Comparison of ENCODE assay signal across 9 mouse cellular contexts in the genomic region with DNA sequence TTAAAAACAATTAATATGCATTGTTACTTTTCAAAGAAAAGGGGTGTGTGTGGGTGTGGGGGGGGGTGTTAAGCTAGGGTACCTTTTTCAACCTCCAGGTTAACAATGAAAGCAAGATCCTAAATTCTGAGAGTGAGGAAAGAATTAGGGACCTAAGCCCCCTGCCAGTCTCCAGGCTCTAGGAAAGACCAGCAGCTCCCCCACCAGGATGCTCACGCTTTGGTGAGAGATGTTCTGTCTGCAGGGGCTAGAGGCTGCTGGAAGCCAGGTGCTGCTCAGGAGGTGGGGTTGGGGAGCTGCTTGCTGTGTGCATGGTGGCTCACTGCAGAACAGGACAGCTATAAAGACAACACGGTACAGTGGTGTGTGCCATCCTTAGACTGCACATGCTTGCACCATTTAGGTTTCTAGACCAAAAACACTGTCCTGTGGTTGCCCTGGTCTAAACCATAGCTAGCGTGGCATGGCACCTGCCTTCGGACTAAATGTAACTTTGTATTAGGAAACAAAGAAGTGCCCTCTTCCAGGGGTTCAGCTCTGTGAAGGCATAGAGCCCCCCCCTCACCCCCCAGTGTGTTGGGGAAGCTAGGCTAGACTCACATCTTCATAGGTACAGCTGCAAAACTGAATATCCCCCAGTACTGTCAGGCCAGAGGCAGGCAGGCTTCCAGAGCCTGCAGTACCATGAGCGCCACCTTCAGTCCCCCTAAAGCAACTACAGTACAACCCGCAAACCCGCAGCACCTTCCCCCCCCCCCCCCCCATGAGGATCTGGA.
DNase-seq lines count a peak whose midpoint lies in the region; ATAC-seq and TF ChIP-seq lines count a peak whose summit lies in the region.
"Had no signal": no experiment of that assay in that cellular context is flagged by ENCODE, and none has a peak within 500 bp of the region (broad histone marks: within the 10 kb centered on the region; RNA-seq: fewer than 3 reads in every experiment).

No protein-coding gene starts in this region.

- no peak for TF ChIP-seq POLR2A in liver, adult 2 months (IDR thresholded peaks at IDR 0.05; ENCODE audit: extremely low read depth, insufficient read depth, low read length)

- H3K4me3 ChIP-seq in forebrain, embryonic 11.5 days (ENCODE audit: low read depth, low read length): no peak overlapping the region
- H3K4me3 ChIP-seq in forebrain, embryonic 16.5 days (replicated peaks; ENCODE audit: low read length): no peak overlapping the region
- H3K4me3 ChIP-seq in liver, adult 2 months (ENCODE audit: insufficient read depth, low read depth, low read length): no peak overlapping the region
- H3K4me3 ChIP-seq in liver, embryonic 11.5 days (ENCODE audit: low read depth, low read length): no peak overlapping the region
- H3K4me3 ChIP-seq in ES-E14 (ENCODE audit: insufficient read depth in 1 of 2, low read depth in 1 of 2, low read length in 2 of 2, poor library complexity in 1 of 2, severe bottlenecking in 1 of 2): no peak overlapping the region
- H3K4me3 ChIP-seq: limb, embryonic 13.5 days had no signal

- H3K9ac ChIP-seq in forebrain, embryonic 11.5 days (ENCODE audit: low read length): no peak overlapping the region
- H3K9ac ChIP-seq in forebrain, embryonic 16.5 days (replicated peaks; ENCODE audit: low read depth, low read length): no peak overlapping the region
- no peak overlapping the region for H3K9ac ChIP-seq in liver, adult 2 months (ENCODE audit: low read depth, low read length)
- H3K9ac ChIP-seq in liver, embryonic 11.5 days (ENCODE audit: low read depth, low read length): no peak overlapping the region
- no peak overlapping the region for H3K9ac ChIP-seq in ES-E14 (ENCODE audit: insufficient read depth, low read depth, low read length, poor library complexity, severe bottlenecking)
- H3K9ac ChIP-seq: limb, embryonic 13.5 days had no signal

- H3K36me3 ChIP-seq in forebrain, embryonic 11.5 days (ENCODE audit: control insufficient read depth, insufficient read depth, low read length): no peaks in the 10 kb centered on the region
- H3K36me3 ChIP-seq in forebrain, embryonic 16.5 days (ENCODE audit: control insufficient read depth, insufficient read depth): no peaks in the 10 kb centered on the region
- no peaks in the 10 kb centered on the region for H3K36me3 ChIP-seq in liver, adult 2 months (ENCODE audit: control insufficient read depth, insufficient read depth, low read length)
- H3K36me3 ChIP-seq in liver, embryonic 11.5 days (ENCODE audit: control insufficient read depth, insufficient read depth, low read length): no peaks in the 10 kb centered on the region
- H3K36me3 ChIP-seq in ES-E14 (ENCODE audit: control insufficient read depth, insufficient read depth, low read length, poor library complexity, severe bottlenecking): no peaks in the 10 kb centered on the region
- H3K36me3 ChIP-seq: limb, embryonic 13.5 days had no signal

- H3K4me2 ChIP-seq in forebrain, embryonic 11.5 days (ENCODE audit: low read depth, low read length, severe bottlenecking): no peak overlapping the region
- H3K4me2 ChIP-seq in forebrain, embryonic 16.5 days (ENCODE audit: low read length): no peak overlapping the region
- no peak overlapping the region for H3K4me2 ChIP-seq in liver, embryonic 11.5 days
- H3K4me2 ChIP-seq: limb, embryonic 13.5 days had no signal

- in situ Hi-C loops in ES-E14 (cut with MboI; ENCODE audit: low sequenced_read_pairs in 2 of 2, unreplicated experiment in 2 of 2): loop anchor here (10.0 to 25.0 kb wide), 3 partner anchors 339 to 371 kb away; no protein-coding TSS in a partner anchor

- DNase-seq in forebrain, embryonic 11.5 days (ENCODE audit: low spot score): peak; percentile 73
- peak; percentile 5 for DNase-seq in liver, adult 2 months (ENCODE audit: extremely low read depth, low read depth, low spot score)
- no peak for DNase-seq in liver, embryonic 11.5 days (ENCODE audit: low spot score)
- DNase-seq in ES-E14 (ENCODE audit: low read depth, low spot score): peak; percentile 26
- peak; percentile 64 for DNase-seq in induced T-regulatory cell, adult 2 months (ENCODE audit: low read depth)
- no peak for DNase-seq in ovary, adult 18-20 months (ENCODE audit: low spot score)
- DNase-seq in urinary bladder, postnatal 25 days (ENCODE audit: low spot score): no peak

- ATAC-seq in forebrain, embryonic 11.5 days (replicated peaks; ENCODE audit: low FRiP score): 0 out of 2 replicates have a peak, but pooled peaks have one; percentile 34
- no peak for ATAC-seq in forebrain, embryonic 16.5 days
- ATAC-seq in liver, embryonic 11.5 days (replicated peaks; ENCODE audit: low FRiP score): no peak

- H3K4me1 ChIP-seq in forebrain, embryonic 11.5 days (replicated peaks; ENCODE audit: control insufficient read depth, insufficient read depth, low read length): peaks cover 7% of the 10 kb centered on the region; the same call in 1 of the 2 replicates
- H3K4me1 ChIP-seq in forebrain, embryonic 16.5 days (replicated peaks; ENCODE audit: control insufficient read depth, insufficient read depth, low read length): peaks cover 14% of the 10 kb centered on the region
- no peaks in the 10 kb centered on the region for H3K4me1 ChIP-seq in liver, adult 2 months (ENCODE audit: control insufficient read depth, insufficient read depth, low read length)
- no peaks in the 10 kb centered on the region for H3K4me1 ChIP-seq in liver, embryonic 11.5 days (replicated peaks; ENCODE audit: control insufficient read depth, insufficient read depth, low read length)
- no peaks in the 10 kb centered on the region; a peak in 1 of 4 replicates for H3K4me1 ChIP-seq in ES-E14 (ENCODE audit: control insufficient read depth in 2 of 2, insufficient read depth in 2 of 2, low read length in 2 of 2, poor library complexity in 1 of 2)

- 30% methylated on average over 7 of the region's 7 CpGs for WGBS in forebrain, embryonic 11.5 days
- 28% methylated on average over 6 of the region's 7 CpGs for WGBS in forebrain, embryonic 16.5 days
- WGBS in liver, adult 2 months: 43% methylated on average over 7 of the region's 7 CpGs
- WGBS in liver, embryonic 11.5 days: 31% methylated on average over 7 of the region's 7 CpGs

- H3K79me2 ChIP-seq in liver, adult 2 months (ENCODE audit: control insufficient read depth, insufficient read depth, low read length): no peaks in the 10 kb centered on the region

- peak; percentile 41 for TF ChIP-seq CTCF in liver, adult 2 months (IDR thresholded peaks at IDR 0.05; ENCODE audit: low read depth, low read length)

- no peak overlapping the region for H3K27ac ChIP-seq in forebrain, embryonic 11.5 days (ENCODE audit: low read depth, low read length)
- H3K27ac ChIP-seq in forebrain, embryonic 16.5 days (ENCODE audit: low read length): no peak overlapping the region
- H3K27ac ChIP-seq in liver, adult 2 months (replicated peaks; ENCODE audit: insufficient read depth, low read depth, low read length): no peak overlapping the region
- H3K27ac ChIP-seq in liver, embryonic 11.5 days (ENCODE audit: low read depth, low read length): no peak overlapping the region
- no peak overlapping the region for H3K27ac ChIP-seq in ES-E14 (ENCODE audit: insufficient read depth, low read depth, low read length, poor library complexity, severe bottlenecking)
- H3K27ac ChIP-seq: limb, embryonic 13.5 days had no signal

- H3K27me3 ChIP-seq in forebrain, embryonic 11.5 days (ENCODE audit: control insufficient read depth, insufficient read depth, low read length): peaks cover 12% of the 10 kb centered on the region
- peaks cover 10% of the 10 kb centered on the region; the same call in 1 of the 2 replicates for H3K27me3 ChIP-seq in forebrain, embryonic 16.5 days (replicated peaks; ENCODE audit: control insufficient read depth, insufficient read depth, low read length)
- H3K27me3 ChIP-seq in liver, adult 2 months (ENCODE audit: control insufficient read depth, insufficient read depth, low read length): 0 out of 2 replicates have a peak, but pooled peaks cover 5% of the 10 kb centered on the region
- H3K27me3 ChIP-seq in liver, embryonic 11.5 days (replicated peaks; ENCODE audit: control insufficient read depth, insufficient read depth, low read length): peaks cover 21% of the 10 kb centered on the region

- no peaks in the 10 kb centered on the region for H3K9me3 ChIP-seq in forebrain, embryonic 11.5 days (ENCODE audit: control insufficient read depth, low read length)
- H3K9me3 ChIP-seq in forebrain, embryonic 16.5 days (ENCODE audit: control insufficient read depth, low read length): no peaks in the 10 kb centered on the region
- H3K9me3 ChIP-seq in liver, embryonic 11.5 days (ENCODE audit: control insufficient read depth, low read length): no peaks in the 10 kb centered on the region
- H3K9me3 ChIP-seq in ES-E14 (ENCODE audit: control insufficient read depth, insufficient read depth, low read depth, low read length): no peaks in the 10 kb centered on the region
- H3K9me3 ChIP-seq: limb, embryonic 13.5 days had no signal

TF ChIP-seq in ES-E14, 5 proteins besides CTCF, POLR2A, EP300 and RAD21:
- TF ChIP-seq ZC3H11A (IDR thresholded peaks at IDR 0.05; ENCODE audit: borderline replicate concordance, low read depth, low read length): no peak
- no peak for TF ChIP-seq ZNF384 (IDR thresholded peaks at IDR 0.05; ENCODE audit: low read depth, low read length)
- TF ChIP-seq HCFC1 (IDR thresholded peaks at IDR 0.05; ENCODE audit: borderline replicate concordance, insufficient read depth, low read length): no peak
- no peak for TF ChIP-seq MAFK (IDR thresholded peaks at IDR 0.05; ENCODE audit: insufficient read depth, low read depth, low read length)
- TF ChIP-seq CHD2 (IDR thresholded peaks at IDR 0.05; ENCODE audit: low read depth, low read length): no peak

Comparison
In these comparisons a context has a peak if more than half of its experiments do, and no peak if none do; other contexts are left out.
1. DNase-seq: peak in forebrain, embryonic 11.5 days (single experiment), liver, adult 2 months (single experiment), ES-E14 (single experiment) and induced T-regulatory cell, adult 2 months (single experiment); none in liver, embryonic 11.5 days (single experiment), ovary, adult 18-20 months (single experiment) and urinary bladder, postnatal 25 days (single experiment).